9 mouse cellular contexts compared by ENCODE assay signal in genomic region chr8:122517541-122518190, GRCm38 (mm10). TPM values are rescaled to one million over a fixed set of nuclear protein-coding genes. Genes with fewer than 3 reads are reported as not detected.
DNase-seq lines count a peak whose midpoint lies in the region; ATAC-seq lines count a peak whose summit lies in the region.
"Had no signal": no experiment of that assay in that cellular context is flagged by ENCODE, and none has a peak within 500 bp of the region (broad histone marks: within the 10 kb centered on the region; RNA-seq: fewer than 3 reads in every experiment).

No protein-coding gene starts in this region.

- no peaks in the 10 kb centered on the region for H3K27me3 ChIP-seq in megakaryocyte, embryonic 14.5 days (replicated peaks)
- H3K27me3 ChIP-seq in limb, embryonic 13.5 days: no peaks in the 10 kb centered on the region
- H3K27me3 ChIP-seq in neural tube, embryonic 14.5 days (ENCODE audit: control insufficient read depth, insufficient read depth, low read length): no peaks in the 10 kb centered on the region

- peak overlapping the region; percentile 36; the same call in 1 of the 2 replicates for H3K9ac ChIP-seq in limb, embryonic 13.5 days
- H3K9ac ChIP-seq in neural tube, embryonic 14.5 days (replicated peaks; ENCODE audit: low read depth, low read length): no peak overlapping the region

- H3K36me3 ChIP-seq in megakaryocyte, embryonic 14.5 days (replicated peaks; ENCODE audit: low read length): peaks cover 46% of the 10 kb centered on the region
- no peaks in the 10 kb centered on the region for H3K36me3 ChIP-seq in limb, embryonic 13.5 days
- H3K36me3 ChIP-seq in neural tube, embryonic 14.5 days (ENCODE audit: control insufficient read depth, insufficient read depth, low read length): no peaks in the 10 kb centered on the region

- intact Hi-C loops in heart, postnatal 14 days (cut with DNase I): loop anchor here (5.0 kb wide), 1 partner anchor 295 kb away; no protein-coding TSS in a partner anchor

- peak; percentile 55 to 61 for DNase-seq in heart, postnatal 14 days
- DNase-seq in gastrocnemius, postnatal 25 days: no peak

- 13% methylated on average over 6 of the region's 6 CpGs for WGBS in limb, embryonic 13.5 days
- WGBS in neural tube, embryonic 14.5 days: 12% methylated on average over 6 of the region's 6 CpGs

- peaks cover 62% of the 10 kb centered on the region for H3K4me1 ChIP-seq in megakaryocyte, embryonic 14.5 days
- H3K4me1 ChIP-seq in limb, embryonic 13.5 days: peaks cover 27% of the 10 kb centered on the region
- no peaks in the 10 kb centered on the region; the same call in 1 of the 2 replicates for H3K4me1 ChIP-seq in neural tube, embryonic 14.5 days (ENCODE audit: control insufficient read depth, insufficient read depth, low read length)

- H3K27ac ChIP-seq in limb, embryonic 13.5 days: peak overlapping the region; percentile 73
- peak overlapping the region; percentile 12; the same call in 1 of the 2 replicates for H3K27ac ChIP-seq in neural tube, embryonic 14.5 days (ENCODE audit: low read depth, low read length)

- peak overlapping the region; percentile 27 for H3K4me2 ChIP-seq in limb, embryonic 13.5 days (replicated peaks)
- H3K4me2 ChIP-seq in neural tube, embryonic 14.5 days (ENCODE audit: low read depth, low read length): no peak overlapping the region

- H3K9me3 ChIP-seq in megakaryocyte, embryonic 14.5 days: no peaks in the 10 kb centered on the region
- H3K9me3 ChIP-seq in limb, embryonic 13.5 days: no peaks in the 10 kb centered on the region
- no peaks in the 10 kb centered on the region for H3K9me3 ChIP-seq in neural tube, embryonic 14.5 days (ENCODE audit: control insufficient read depth, low read length)

- peak overlapping the region; percentile 34 for H3K4me3 ChIP-seq in megakaryocyte, embryonic 14.5 days (replicated peaks)
- no peak overlapping the region for H3K4me3 ChIP-seq in limb, embryonic 13.5 days
- H3K4me3 ChIP-seq in neural tube, embryonic 14.5 days (ENCODE audit: low read depth, low read length): no peak overlapping the region

- no peak for ATAC-seq in megakaryocyte, adult 5-6 weeks (ENCODE audit: poor library complexity, severe bottlenecking)
- peak; percentile 55; the same call in 1 of the 2 replicates for ATAC-seq in limb, embryonic 13.5 days (ENCODE audit: low FRiP score, low read depth)
- no peak for ATAC-seq in neural tube, embryonic 14.5 days (ENCODE audit: low read depth)
- ATAC-seq in inflammation-experienced regulatory T-cells, adult 6 months: no peak
- ATAC-seq in erythroid progenitor cell, adult 5-6 weeks (replicated peaks; ENCODE audit: low FRiP score, poor library complexity, severe bottlenecking): no peak

RNA-seq across cellular contexts. Expression of gene Piezo1, which starts 33.5 kb away (rescaled TPM):
- polyA plus RNA-seq in megakaryocyte, embryonic 14.5 days (2012; ENCODE audit: insufficient read depth, low replicate concordance): 25.0 and 60.9 TPM in 2 replicates
- 27.4 and 34.6 TPM in 2 replicates for total RNA-seq in megakaryocyte, adult 5-6 weeks (2015)
- 30.0 and 35.9 TPM in 2 replicates for total RNA-seq in megakaryocyte, adult 5-6 weeks (2017)
- 10 to 100 TPM; 27.2 to 30.2 TPM for total RNA-seq in heart, postnatal 14 days (2021)
- polyA plus RNA-seq in limb, embryonic 13.5 days (2015; fragmentation: Nextera tagmentation; extraction: Ambion mirVana): 14.0 and 14.7 TPM in 2 replicates
- polyA plus RNA-seq in neural tube, embryonic 14.5 days (2014; fragmentation: Nextera tagmentation; extraction: Ambion mirVana): 1.2 and 3.0 TPM in 2 replicates
- 10 to 100 TPM; 12.9 to 16.2 (median 14.5) TPM for polyA plus RNA-seq in inflammation-experienced regulatory T-cells, adult 6 months (2017; shearing (Covaris generic))
- total RNA-seq in erythroid progenitor cell, adult 5-6 weeks (2015; ENCODE audit: low replicate concordance): 32.1 and 43.2 TPM in 2 replicates
- 31.8 and 52.9 TPM in 2 replicates for total RNA-seq in erythroid progenitor cell, adult 5-6 weeks (2017; ENCODE audit: low replicate concordance)
- 10 to 100 TPM; 12.3 to 14.0 TPM for total RNA-seq in gastrocnemius, postnatal 25 days (2021)

RNA-seq across cellular contexts. Expression of gene Ctu2, which starts 41.7 kb away (rescaled TPM):
- polyA plus RNA-seq in megakaryocyte, embryonic 14.5 days (2012; ENCODE audit: insufficient read depth, low replicate concordance): 40.5 and 70.3 TPM in 2 replicates
- 13.5 and 16.2 TPM in 2 replicates for total RNA-seq in megakaryocyte, adult 5-6 weeks (2015)
- 4.7 and 7.7 TPM in 2 replicates for total RNA-seq in megakaryocyte, adult 5-6 weeks (2017)
- total RNA-seq in heart, postnatal 14 days (2021): 10 to 100 TPM; 10.8 TPM
- 56.7 and 59.4 TPM in 2 replicates for polyA plus RNA-seq in limb, embryonic 13.5 days (2015; fragmentation: Nextera tagmentation; extraction: Ambion mirVana)
- 67.6 and 74.5 TPM in 2 replicates for polyA plus RNA-seq in neural tube, embryonic 14.5 days (2014; fragmentation: Nextera tagmentation; extraction: Ambion mirVana)
- 10 to 100 TPM in 1 of 3 experiments, 1 to 10 TPM in 2; 8.1 to 12.5 (median 9.3) TPM for polyA plus RNA-seq in inflammation-experienced regulatory T-cells, adult 6 months (2017; shearing (Covaris generic))
- 7.1 and 9.7 TPM in 2 replicates for total RNA-seq in erythroid progenitor cell, adult 5-6 weeks (2015; ENCODE audit: low replicate concordance)
- total RNA-seq in erythroid progenitor cell, adult 5-6 weeks (2017; ENCODE audit: low replicate concordance): 0.23 and 0.51 TPM in 2 replicates
- 1 to 10 TPM; 6.7 to 7.4 TPM for total RNA-seq in gastrocnemius, postnatal 25 days (2021)

RNA-seq across cellular contexts. Expression of gene Rnf166, which starts 41.8 kb away (rescaled TPM):
- polyA plus RNA-seq in megakaryocyte, embryonic 14.5 days (2012; ENCODE audit: insufficient read depth, low replicate concordance): 86.9 and 219 TPM in 2 replicates
- 42.0 and 48.6 TPM in 2 replicates for total RNA-seq in megakaryocyte, adult 5-6 weeks (2015)
- 50.8 and 59.5 TPM in 2 replicates for total RNA-seq in megakaryocyte, adult 5-6 weeks (2017)
- total RNA-seq in heart, postnatal 14 days (2021): 10 to 100 TPM; 28.7 to 28.9 TPM
- 51.2 and 52.6 TPM in 2 replicates for polyA plus RNA-seq in limb, embryonic 13.5 days (2015; fragmentation: Nextera tagmentation; extraction: Ambion mirVana)
- polyA plus RNA-seq in neural tube, embryonic 14.5 days (2014; fragmentation: Nextera tagmentation; extraction: Ambion mirVana): 28.5 and 31.0 TPM in 2 replicates
- polyA plus RNA-seq in inflammation-experienced regulatory T-cells, adult 6 months (2017; shearing (Covaris generic)): 10 to 100 TPM; 30.5 to 56.1 (median 31.2) TPM
- 15.5 and 20.9 TPM in 2 replicates for total RNA-seq in erythroid progenitor cell, adult 5-6 weeks (2015; ENCODE audit: low replicate concordance)
- total RNA-seq in erythroid progenitor cell, adult 5-6 weeks (2017; ENCODE audit: low replicate concordance): 6.8 and 12.5 TPM in 2 replicates
- total RNA-seq in gastrocnemius, postnatal 25 days (2021): 10 to 100 TPM; 24.7 to 30.7 TPM

RNA-seq across cellular contexts. Expression of gene Cdt1, which starts 50.1 kb away (rescaled TPM):
- polyA plus RNA-seq in megakaryocyte, embryonic 14.5 days (2012; ENCODE audit: insufficient read depth, low replicate concordance): 68.9 and 81.7 TPM in 2 replicates
- 41.7 and 41.9 TPM in 2 replicates for total RNA-seq in megakaryocyte, adult 5-6 weeks (2015)
- 28.4 and 34.1 TPM in 2 replicates for total RNA-seq in megakaryocyte, adult 5-6 weeks (2017)
- 1 to 10 TPM; 3.6 to 4.6 TPM for total RNA-seq in heart, postnatal 14 days (2021)
- 39.3 and 40.2 TPM in 2 replicates for polyA plus RNA-seq in limb, embryonic 13.5 days (2015; fragmentation: Nextera tagmentation; extraction: Ambion mirVana)
- 4.7 TPM in 2 replicates for polyA plus RNA-seq in neural tube, embryonic 14.5 days (2014; fragmentation: Nextera tagmentation; extraction: Ambion mirVana)
- 10 to 100 TPM; 11.5 to 19.8 (median 11.7) TPM for polyA plus RNA-seq in inflammation-experienced regulatory T-cells, adult 6 months (2017; shearing (Covaris generic))
- 55.5 and 65.8 TPM in 2 replicates for total RNA-seq in erythroid progenitor cell, adult 5-6 weeks (2015; ENCODE audit: low replicate concordance)
- 33.0 and 77.8 TPM in 2 replicates for total RNA-seq in erythroid progenitor cell, adult 5-6 weeks (2017; ENCODE audit: low replicate concordance)
- total RNA-seq in gastrocnemius, postnatal 25 days (2021): 1 to 10 TPM in 1 of 2 experiments, under 1 TPM in 1; 0.82 to 1.1 TPM

RNA-seq across cellular contexts. Expression of gene Snai3, which starts 57.1 kb away (rescaled TPM):
- 2.8 and 8.0 TPM in 2 replicates for polyA plus RNA-seq in megakaryocyte, embryonic 14.5 days (2012; ENCODE audit: insufficient read depth, low replicate concordance)
- 0.09 and 0.25 TPM in 2 replicates for total RNA-seq in megakaryocyte, adult 5-6 weeks (2015)
- total RNA-seq in megakaryocyte, adult 5-6 weeks (2017): not detected in 2 replicates
- total RNA-seq in heart, postnatal 14 days (2021): 1 to 10 TPM; 1.1 to 1.6 TPM
- polyA plus RNA-seq in limb, embryonic 13.5 days (2015; fragmentation: Nextera tagmentation; extraction: Ambion mirVana): 0.83 and 0.97 TPM in 2 replicates
- polyA plus RNA-seq in neural tube, embryonic 14.5 days (2014; fragmentation: Nextera tagmentation; extraction: Ambion mirVana): not detected in 2 replicates
- polyA plus RNA-seq in inflammation-experienced regulatory T-cells, adult 6 months (2017; shearing (Covaris generic)): 10 to 100 TPM in 1 of 3 experiments, 1 to 10 TPM in 2; 2.6 to 13.9 (median 3.9) TPM
- total RNA-seq in erythroid progenitor cell, adult 5-6 weeks (2015; ENCODE audit: low replicate concordance): not detected in 2 replicates
- total RNA-seq in erythroid progenitor cell, adult 5-6 weeks (2017; ENCODE audit: low replicate concordance): not detected in 2 replicates
- 10 to 100 TPM in 1 of 2 experiments, 1 to 10 TPM in 1; 5.4 to 11.7 TPM for total RNA-seq in gastrocnemius, postnatal 25 days (2021)
- total RNA-seq: left cerebral cortex, postnatal 10 days had no signal
